11 mouse cellular contexts compared by ENCODE assay signal in the genomic region with DNA sequence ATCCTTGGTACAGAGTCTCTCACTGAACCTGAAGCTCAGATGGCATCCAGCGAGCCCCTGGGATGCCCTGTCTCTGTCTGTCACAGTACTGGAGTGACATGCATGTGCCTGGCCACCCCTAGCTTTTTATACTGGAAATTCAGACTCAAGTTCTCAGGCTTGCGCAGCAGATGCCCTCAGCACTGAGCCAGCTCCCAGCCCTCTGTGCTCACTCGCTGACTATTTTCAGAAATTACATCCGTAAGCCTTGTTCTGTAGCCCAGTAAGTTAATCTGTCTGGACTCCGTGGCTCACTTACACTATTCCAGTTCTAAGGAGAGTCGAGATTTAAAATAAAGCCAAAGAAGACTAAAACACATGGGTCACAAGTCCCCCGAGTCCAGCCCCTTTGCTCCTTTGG.
DNase-seq lines count a peak whose midpoint lies in the region; TF ChIP-seq lines count a peak whose summit lies in the region.
"Had no signal": no experiment of that assay in that cellular context is flagged by ENCODE, and none has a peak within 500 bp of the region (broad histone marks: within the 10 kb centered on the region; RNA-seq: fewer than 3 reads in every experiment).

No protein-coding gene starts in this region.

- intact Hi-C loops in gastrocnemius, postnatal 14 days (cut with DNase I; ENCODE audit: low total_unique reads) = no loop called here
- intact Hi-C loops in gastrocnemius, postnatal 36 days (cut with DNase I) = no loop called here

- TF ChIP-seq POLR2A in brain, embryonic 14.5 days (IDR thresholded peaks at IDR 0.05; ENCODE audit: borderline replicate concordance, extremely low read depth, insufficient read depth, insufficient read length, poor library complexity, severe bottlenecking) = no peak

- peak; percentile 18 for DNase-seq in gastrocnemius, postnatal 14 days
- no peak for DNase-seq in gastrocnemius, postnatal 36 days
- peak; percentile 22 to 54 for DNase-seq in layer of hippocampus, adult 18-20 months (ENCODE audit: low spot score in 2 of 2)
- no peak for DNase-seq in layer of hippocampus, postnatal 25 days (ENCODE audit: extremely low spot score in 1 of 2, low spot score in 1 of 2)
- peak; percentile 29 for DNase-seq in brain, embryonic 14.5 days (ENCODE audit: low read depth)
- DNase-seq in fibroblast of lung, adult 2 months (ENCODE audit: low read depth) = peak; percentile 21
- no peak for DNase-seq in urinary bladder, adult 18-20 months (ENCODE audit: low spot score in 2 of 2)
- DNase-seq: adrenal gland, postnatal 36 days; cerebellum, adult 11 months; embryo, embryonic 11 days; lung, postnatal 10 days had no signal

- TF ChIP-seq CTCF in brain, embryonic 14.5 days (IDR thresholded peaks at IDR 0.05; ENCODE audit: borderline replicate concordance, extremely low read depth, insufficient read depth, insufficient read length) = no peak

Comparison
In these comparisons a context has a peak if more than half of its experiments do, and no peak if none do; other contexts are left out.
1. DNase-seq: peak in gastrocnemius, postnatal 14 days (single experiment), layer of hippocampus, adult 18-20 months (2 of 2), brain, embryonic 14.5 days (single experiment) and fibroblast of lung, adult 2 months (single experiment); none in gastrocnemius, postnatal 36 days (0 of 2), layer of hippocampus, postnatal 25 days (0 of 2) and urinary bladder, adult 18-20 months (0 of 2).